Mouse (Mus musculus): ENCODE results near the gene Ttc25. TPM values are rescaled to one million over a fixed set of nuclear protein-coding genes. Genes with fewer than 3 reads are reported as not detected.

Gene Ttc25
- polyA plus RNA-seq, 1 experiment from 2014 or later = 2.4 TPM

DNA sequence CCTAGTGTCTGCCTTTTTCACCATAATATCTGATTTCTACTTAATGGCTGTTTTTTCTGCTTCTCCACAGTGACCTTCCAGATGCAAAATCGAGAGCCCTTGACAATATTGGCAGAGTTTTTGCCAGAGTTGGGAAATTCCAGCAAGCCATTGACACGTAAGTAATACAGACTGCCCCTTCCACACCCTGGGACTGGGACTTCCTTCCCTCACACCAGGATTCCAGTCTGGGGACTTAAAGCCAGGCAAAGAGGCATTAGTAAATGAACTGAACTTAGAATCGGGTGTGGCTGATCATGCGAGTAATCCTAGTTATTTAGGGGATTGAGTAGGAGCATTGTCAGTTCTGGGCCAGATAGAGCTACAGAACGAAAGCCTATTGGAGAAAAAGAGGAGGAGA is 16.3 kb downstream of the Ttc25 start:
- H3K4me1 ChIP-seq (replicated peaks) = no peaks in the 10 kb centered on the region
- no peak overlapping the region for H3K27ac ChIP-seq (replicated peaks)
- 60% methylated on average over 5 of the region's 5 CpGs for WGBS
- no peaks in the 10 kb centered on the region for H3K27me3 ChIP-seq
- no peak overlapping the region for H3K4me2 ChIP-seq
- no peak for ATAC-seq (ENCODE audit: low read depth)
- no peaks in the 10 kb centered on the region for H3K9me3 ChIP-seq
- no peaks in the 10 kb centered on the region for H3K36me3 ChIP-seq
- no peak overlapping the region for H3K9ac ChIP-seq
- no peak overlapping the region for H3K4me3 ChIP-seq

DNA sequence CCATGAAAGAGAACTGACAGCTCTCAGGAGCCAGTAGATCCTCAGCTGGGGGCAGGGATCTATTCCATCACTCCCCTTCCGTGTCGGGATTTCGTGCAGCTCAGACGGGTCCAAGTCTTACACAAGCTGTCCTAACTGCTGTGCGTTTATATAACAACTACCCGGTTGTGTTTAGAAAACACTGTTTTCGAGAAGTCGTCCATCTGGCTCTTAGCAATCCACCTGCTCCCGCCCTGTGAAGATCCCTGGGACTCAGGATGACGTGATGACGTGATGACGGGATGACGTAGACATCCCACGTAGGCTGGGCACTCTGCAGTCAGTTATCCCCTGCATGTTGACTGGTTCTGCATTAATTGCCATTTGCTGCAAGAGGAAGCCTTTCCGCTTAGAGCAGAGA is 18.9 kb downstream of the Ttc25 start:
- H3K9ac ChIP-seq = no peak overlapping the region
- no peak overlapping the region for H3K4me2 ChIP-seq
- 80% methylated on average over 15 of the region's 15 CpGs for WGBS
- no peaks in the 10 kb centered on the region for H3K4me1 ChIP-seq (replicated peaks)
- H3K36me3 ChIP-seq = no peaks in the 10 kb centered on the region
- no peaks in the 10 kb centered on the region for H3K27me3 ChIP-seq
- no peak for ATAC-seq (ENCODE audit: low read depth)
- H3K27ac ChIP-seq (replicated peaks) = no peak overlapping the region
- no peaks in the 10 kb centered on the region for H3K9me3 ChIP-seq
- no peak overlapping the region for H3K4me3 ChIP-seq

DNA sequence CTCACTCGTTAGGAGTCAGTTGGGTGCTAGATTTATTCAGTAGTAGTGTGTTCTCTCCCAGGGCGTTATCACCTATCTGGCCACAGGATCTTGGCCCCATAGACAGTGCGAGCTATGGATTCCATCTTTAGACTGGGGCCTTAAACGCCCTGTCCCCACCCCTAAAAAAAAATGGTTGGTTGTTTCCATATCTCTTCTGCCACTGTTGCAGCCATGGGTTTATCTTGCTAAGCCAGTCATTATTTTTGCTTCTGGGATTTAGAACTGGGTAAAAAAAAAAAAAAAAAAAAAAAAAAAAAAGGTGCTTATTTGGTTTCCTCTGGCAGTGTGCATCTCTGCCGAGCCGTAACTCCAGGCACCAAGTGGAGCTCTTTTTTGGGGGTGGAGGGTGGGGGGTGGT is 19.3 kb downstream of the Ttc25 start:
- Histone ChIP-seq H3K4me3 (no peak overlapping the region), H3K9ac (no peak overlapping the region), H3K27ac (replicated peaks) (no peak overlapping the region), H3K4me2 (no peak overlapping the region), H3K36me3 (no peaks in the 10 kb centered on the region), H3K27me3 (no peaks in the 10 kb centered on the region), H3K4me1 (replicated peaks) (no peaks in the 10 kb centered on the region), H3K9me3 (no peaks in the 10 kb centered on the region)
- no peak for ATAC-seq (ENCODE audit: low read depth)
- 90% methylated on average over 6 of the region's 6 CpGs for WGBS

DNA sequence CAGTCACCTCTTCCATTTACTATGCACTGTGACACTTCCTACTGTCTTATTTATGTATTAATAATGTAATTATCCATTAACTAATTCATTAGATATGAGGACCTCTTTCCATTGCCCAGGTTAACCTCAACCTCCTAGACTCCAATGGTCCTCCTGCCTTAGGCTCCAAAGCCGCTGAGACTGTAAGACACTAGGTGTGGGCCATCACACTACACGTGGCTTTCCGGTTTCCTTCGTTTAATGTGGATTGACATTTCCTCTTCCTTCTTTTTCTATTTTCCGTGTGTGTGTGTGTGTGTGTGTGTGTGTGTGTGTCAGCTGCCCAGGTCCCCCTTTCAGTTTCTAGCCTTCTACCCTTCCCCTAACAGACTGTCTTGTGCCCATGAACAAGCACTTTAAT is 21.8 kb downstream of the Ttc25 start:
- H3K4me3 ChIP-seq = no peak overlapping the region
- H3K9ac ChIP-seq = no peak overlapping the region
- 78% methylated on average over 5 of the region's 5 CpGs for WGBS
- H3K36me3 ChIP-seq = no peaks in the 10 kb centered on the region
- peaks cover 10% of the 10 kb centered on the region; the same call in 1 of the 2 replicates for H3K27me3 ChIP-seq
- H3K4me1 ChIP-seq (replicated peaks) = peaks cover 13% of the 10 kb centered on the region
- H3K9me3 ChIP-seq = no peaks in the 10 kb centered on the region
- no peak for ATAC-seq (ENCODE audit: low read depth)
- H3K27ac ChIP-seq (replicated peaks) = no peak overlapping the region
- H3K4me2 ChIP-seq = no peak overlapping the region

DNA sequence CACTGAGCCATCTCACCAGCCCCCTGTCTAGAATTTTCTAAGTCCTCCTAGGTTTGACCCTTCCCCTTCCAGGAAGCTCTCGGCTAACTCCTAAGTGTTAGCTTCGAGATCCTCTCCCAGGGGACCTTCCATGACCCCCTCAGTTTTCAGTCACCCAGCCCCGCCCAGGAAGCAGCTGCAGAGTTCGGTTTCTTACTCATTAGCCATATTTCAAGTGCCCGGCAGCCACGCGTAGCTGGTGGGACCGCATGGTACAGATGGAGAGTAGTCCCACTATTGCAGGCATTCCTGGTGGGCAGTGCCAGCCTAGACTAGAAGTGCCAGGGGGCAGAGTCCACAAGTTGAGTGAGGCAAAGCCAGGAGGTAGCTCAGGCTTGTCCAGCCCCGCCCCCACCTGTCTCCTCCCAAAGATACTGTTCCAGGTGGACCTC is 22.4 kb downstream of the Ttc25 start:
- 57% methylated on average over 9 of the region's 9 CpGs for WGBS
- H3K36me3 ChIP-seq = no peaks in the 10 kb centered on the region
- H3K4me3 ChIP-seq = no peak overlapping the region
- no peak overlapping the region for H3K4me2 ChIP-seq
- H3K9me3 ChIP-seq = no peaks in the 10 kb centered on the region
- no peak overlapping the region for H3K9ac ChIP-seq
- peaks cover 13% of the 10 kb centered on the region for H3K4me1 ChIP-seq (replicated peaks)
- peaks cover 15% of the 10 kb centered on the region; the same call in 1 of the 2 replicates for H3K27me3 ChIP-seq
- no peak for ATAC-seq (ENCODE audit: low read depth)
- H3K27ac ChIP-seq (replicated peaks) = no peak overlapping the region

DNA sequence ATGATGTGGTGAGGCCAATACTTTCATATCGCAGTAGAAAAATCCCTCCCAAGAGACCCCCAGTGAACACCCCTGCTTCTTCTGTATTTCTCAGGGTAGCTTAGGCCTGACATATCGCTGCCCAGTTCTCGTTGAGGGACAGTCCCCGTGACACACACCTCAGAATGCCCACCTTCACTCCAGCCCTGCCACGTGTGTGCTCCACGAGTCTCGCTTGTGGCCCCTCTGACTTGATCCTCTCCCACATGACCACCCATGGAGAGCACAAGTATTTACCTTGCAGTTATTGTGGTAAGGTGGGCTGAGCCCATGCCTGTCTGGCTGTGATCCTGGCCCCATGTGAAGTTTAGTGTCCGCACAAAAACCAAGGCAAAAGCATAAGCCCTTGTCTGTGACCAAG is 23.3 kb downstream of the Ttc25 start:
- no peaks in the 10 kb centered on the region for H3K9me3 ChIP-seq
- WGBS = 88% methylated on average over 8 of the region's 8 CpGs
- no peak overlapping the region for H3K4me3 ChIP-seq
- no peak overlapping the region for H3K4me2 ChIP-seq
- no peaks in the 10 kb centered on the region for H3K36me3 ChIP-seq
- no peak overlapping the region for H3K9ac ChIP-seq
- no peak for ATAC-seq (ENCODE audit: low read depth)
- peaks cover 13% of the 10 kb centered on the region for H3K4me1 ChIP-seq (replicated peaks)
- H3K27ac ChIP-seq (replicated peaks) = no peak overlapping the region
- peaks cover 15% of the 10 kb centered on the region; the same call in 1 of the 2 replicates for H3K27me3 ChIP-seq

DNA sequence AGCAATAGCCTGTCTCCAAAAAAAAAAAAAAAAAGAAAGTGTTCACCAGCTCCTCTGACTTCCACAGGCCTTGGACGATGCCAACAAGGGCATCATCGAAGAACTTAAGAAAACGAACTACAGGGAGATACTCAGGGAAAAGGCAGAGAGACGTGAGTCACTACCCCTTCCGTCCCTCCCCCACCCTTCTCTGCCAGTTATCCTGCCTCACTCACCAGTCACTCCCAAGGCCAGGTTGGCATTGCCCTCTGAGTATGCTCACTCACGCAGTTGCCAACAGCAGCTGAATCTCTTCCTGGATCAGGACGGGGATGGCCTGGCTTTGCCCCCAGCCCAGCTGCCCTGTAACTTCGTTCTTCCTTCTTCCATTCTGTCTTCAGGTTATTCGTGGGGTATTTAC is 24.4 kb downstream of the Ttc25 start:
- Histone ChIP-seq H3K9me3 (no peaks in the 10 kb centered on the region), H3K4me1 (replicated peaks) (peaks cover 17% of the 10 kb centered on the region), H3K9ac (no peak overlapping the region), H3K4me3 (no peak overlapping the region), H3K4me2 (no peak overlapping the region), H3K36me3 (no peaks in the 10 kb centered on the region), H3K27me3 (peaks cover 15% of the 10 kb centered on the region; the same call in 1 of the 2 replicates), H3K27ac (replicated peaks) (no peak overlapping the region)
- no peak for ATAC-seq (ENCODE audit: low read depth)
- 67% methylated on average over 9 of the region's 9 CpGs for WGBS

DNA sequence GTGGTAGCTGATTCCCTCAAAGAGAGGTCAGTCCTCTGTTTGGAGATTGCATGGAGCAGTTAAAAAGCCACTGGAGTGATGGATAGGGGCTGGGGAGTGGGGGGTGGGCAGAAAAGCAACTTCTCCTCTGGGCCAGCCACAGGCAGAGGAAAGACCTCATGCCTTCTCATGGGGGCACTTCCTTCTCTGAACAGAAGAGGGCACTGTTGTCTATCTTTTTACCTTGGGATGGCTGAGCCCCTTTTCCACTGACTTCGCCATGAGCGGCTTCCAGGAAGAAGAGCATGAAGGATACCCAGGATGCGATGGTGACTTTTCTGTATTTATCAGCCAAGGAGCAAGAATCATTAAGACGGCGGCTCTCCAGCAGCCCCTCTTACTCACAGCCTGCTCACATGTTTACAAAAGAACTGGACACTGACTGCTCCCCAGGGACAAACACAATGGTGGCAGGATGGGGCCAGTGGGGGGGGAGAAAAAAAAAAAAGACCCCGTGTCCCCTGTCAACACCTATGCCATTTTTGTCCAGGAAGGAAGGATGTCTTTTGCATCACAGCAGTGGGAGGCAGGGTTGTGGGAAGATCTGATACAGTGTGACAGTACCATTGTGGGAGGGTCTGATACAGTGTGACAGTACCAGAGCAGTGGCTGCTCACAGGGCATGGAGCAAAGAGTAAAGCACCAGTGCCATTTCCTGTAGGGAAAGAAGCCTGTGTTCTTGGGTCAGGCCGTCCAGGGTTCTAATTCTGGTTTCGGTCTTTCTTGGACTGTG is 25.2 kb downstream of the Ttc25 start:
- peak overlapping the region; percentile 59 for H3K4me2 ChIP-seq
- H3K9me3 ChIP-seq = no peaks in the 10 kb centered on the region
- H3K27me3 ChIP-seq = peaks cover 15% of the 10 kb centered on the region; the same call in 1 of the 2 replicates
- H3K9ac ChIP-seq = peak overlapping the region; percentile 64
- H3K4me1 ChIP-seq (replicated peaks) = peaks cover 25% of the 10 kb centered on the region
- H3K36me3 ChIP-seq = no peaks in the 10 kb centered on the region
- H3K27ac ChIP-seq (replicated peaks) = no peak overlapping the region
- WGBS = 7% methylated on average over 8 of the region's 8 CpGs
- peak overlapping the region; percentile 25 for H3K4me3 ChIP-seq
- ATAC-seq (ENCODE audit: low read depth) = peak; percentile 54

DNA sequence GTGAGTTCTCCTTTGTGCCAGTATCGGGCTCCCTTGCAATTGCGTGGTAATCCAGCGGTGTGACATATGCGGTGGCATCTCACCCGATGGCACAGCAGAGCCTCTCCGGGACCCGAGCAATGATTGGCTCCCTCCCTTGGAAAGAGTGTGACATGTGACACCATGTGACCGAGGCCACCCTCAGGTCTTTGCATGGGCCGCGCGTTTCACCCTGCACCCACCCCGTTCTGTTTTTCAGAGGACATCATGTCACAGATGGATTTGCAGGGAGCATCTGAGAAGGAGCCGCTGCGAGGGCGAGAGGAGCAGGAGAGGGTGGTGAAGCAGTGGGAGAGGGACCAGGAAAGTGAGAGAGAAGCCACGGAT is 25.8 kb downstream of the Ttc25 start:
- H3K36me3 ChIP-seq = no peaks in the 10 kb centered on the region
- H3K27me3 ChIP-seq = peaks cover 15% of the 10 kb centered on the region; the same call in 1 of the 2 replicates
- 7% methylated on average over 16 of the region's 16 CpGs for WGBS
- H3K9ac ChIP-seq = peak overlapping the region; percentile 64
- 0 out of 2 replicates have a peak, but pooled peaks have one; percentile 43 for ATAC-seq (ENCODE audit: low read depth)
- no peaks in the 10 kb centered on the region for H3K9me3 ChIP-seq
- peak overlapping the region; percentile 25 for H3K4me3 ChIP-seq
- no peak overlapping the region for H3K27ac ChIP-seq (replicated peaks)
- H3K4me1 ChIP-seq (replicated peaks) = peaks cover 31% of the 10 kb centered on the region
- H3K4me2 ChIP-seq = peak overlapping the region; percentile 59

DNA sequence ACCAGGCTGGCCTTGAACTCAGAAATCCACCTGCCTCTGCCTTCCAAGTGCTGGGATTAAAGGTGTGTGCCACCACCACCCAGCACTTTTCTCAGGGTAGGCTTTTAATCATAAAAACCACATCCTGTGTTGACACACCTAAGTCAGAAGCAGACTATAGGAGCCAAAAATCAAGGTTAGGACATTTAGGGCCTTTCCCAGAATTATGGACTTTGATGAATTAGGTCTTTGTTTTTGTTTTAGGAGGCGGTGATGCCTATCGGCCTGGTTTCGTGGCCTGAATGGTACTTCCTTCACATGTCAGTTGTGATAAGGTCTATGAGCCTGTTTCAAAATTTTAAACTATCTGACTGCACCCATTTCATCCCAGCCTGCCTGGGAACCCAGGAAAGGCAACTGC is 28.8 kb downstream of the Ttc25 start:
- peaks cover 15% of the 10 kb centered on the region; the same call in 1 of the 2 replicates for H3K27me3 ChIP-seq
- H3K4me3 ChIP-seq = no peak overlapping the region
- ATAC-seq (ENCODE audit: low read depth) = no peak
- H3K9ac ChIP-seq = no peak overlapping the region
- H3K9me3 ChIP-seq = no peaks in the 10 kb centered on the region
- 90% methylated on average over 3 of the region's 3 CpGs for whole genome bisulfite sequencing
- H3K4me2 ChIP-seq = peak overlapping the region; percentile 78
- peaks cover 12% of the 10 kb centered on the region for H3K36me3 ChIP-seq
- 0 out of 2 replicates have a peak overlapping the region, but pooled peaks have one; percentile 74 for H3K27ac ChIP-seq (replicated peaks)
- peaks cover 41% of the 10 kb centered on the region for H3K4me1 ChIP-seq (replicated peaks)

DNA sequence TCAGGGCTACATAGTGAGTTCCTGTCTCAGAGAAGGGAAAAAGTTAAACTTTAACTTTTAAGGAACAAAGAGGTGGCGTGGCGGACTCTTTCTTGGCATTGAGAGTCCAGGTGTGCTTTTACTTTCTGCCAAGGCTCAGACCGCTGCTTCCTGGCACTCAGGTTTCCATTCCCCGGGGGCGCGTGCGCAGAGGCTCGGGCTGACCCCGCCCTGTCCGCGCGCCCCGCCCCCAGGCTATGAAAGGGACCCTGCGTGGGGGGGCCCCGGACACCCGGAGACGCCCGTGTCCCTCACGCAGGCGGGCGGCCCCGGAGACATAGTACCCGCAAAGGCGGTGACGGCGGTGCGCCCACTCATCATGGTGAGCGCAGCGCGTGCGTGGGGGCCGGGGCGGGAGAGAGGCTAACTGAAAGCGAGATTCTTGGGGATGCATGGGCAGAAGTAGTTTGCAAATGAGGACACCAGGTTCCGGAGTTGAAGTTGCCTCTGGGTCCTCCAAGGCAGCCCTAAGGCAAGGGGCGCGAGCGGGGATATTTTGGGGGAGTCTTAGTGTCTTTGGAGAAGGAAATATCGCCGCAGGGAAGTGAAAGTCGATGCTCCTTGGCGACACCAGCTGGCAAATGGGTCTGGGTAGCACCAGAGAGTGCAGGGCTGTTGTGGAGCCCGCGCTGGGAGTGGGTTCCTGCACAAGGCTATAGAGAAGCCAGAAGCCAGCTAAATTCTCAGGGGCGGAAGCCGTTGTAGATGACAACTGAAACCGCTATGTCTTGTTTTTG is 29.5 kb downstream of the Ttc25 start, which contains the start of gene Cnp:
Gene Cnp (plus strand): TSS at position 197 of the 776 bp plus-strand sequence.
- Histone ChIP-seq H3K9me3 (no peaks in the 10 kb centered on the region), H3K4me1 (replicated peaks) (peaks cover 41% of the 10 kb centered on the region), H3K27me3 (peaks cover 15% of the 10 kb centered on the region; the same call in 1 of the 2 replicates), H3K4me3 (peak within 1 kb of the TSS; percentile 58), H3K9ac (peak within 1 kb of the TSS; percentile 78), H3K27ac (replicated peaks) (peak within 1 kb of the TSS; percentile 74), H3K36me3 (peaks cover 19% of the 10 kb centered on the region), H3K4me2 (peak within 1 kb of the TSS; percentile 78)
- WGBS = 2% methylated on average over 47 of the region's 47 CpGs
- ATAC-seq (ENCODE audit: low read depth) = peak; percentile 79

DNA sequence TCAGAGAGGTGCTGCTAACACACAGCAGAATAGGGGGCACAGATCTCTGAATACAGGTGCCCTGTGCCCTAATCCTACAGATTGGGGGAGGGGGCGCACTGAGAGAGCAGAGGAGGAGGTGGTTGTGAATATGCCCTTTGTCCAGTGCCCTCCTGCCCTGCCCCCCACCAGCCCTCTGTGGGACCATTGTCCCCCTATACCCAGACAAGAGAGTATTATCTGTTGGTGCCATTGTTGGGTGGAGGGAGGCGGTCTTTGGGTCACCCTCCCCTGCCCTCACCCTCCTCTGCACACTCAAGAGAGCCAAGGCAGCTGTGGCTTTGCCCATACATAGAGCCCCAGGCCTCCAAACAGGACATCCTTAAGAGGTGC is 30.1 kb downstream of the Ttc25 start:
- Histone ChIP-seq H3K9me3 (no peaks in the 10 kb centered on the region), H3K4me3 (peak overlapping the region; percentile 58), H3K27ac (replicated peaks) (peak overlapping the region; percentile 74), H3K9ac (peak overlapping the region; percentile 78), H3K36me3 (peaks cover 25% of the 10 kb centered on the region), H3K4me2 (peak overlapping the region; percentile 78), H3K4me1 (replicated peaks) (peaks cover 41% of the 10 kb centered on the region), H3K27me3 (peaks cover 15% of the 10 kb centered on the region; the same call in 1 of the 2 replicates)
- peak; percentile 44; the same call in 1 of the 2 replicates for ATAC-seq (ENCODE audit: low read depth)
- WGBS = 32% methylated on average over 2 of the region's 2 CpGs

Data from neural tube, embryonic 13.5 days (tissue).